Mouse (Mus musculus): Measurements from ENCODE around the gene Ttyh1.

DNA sequence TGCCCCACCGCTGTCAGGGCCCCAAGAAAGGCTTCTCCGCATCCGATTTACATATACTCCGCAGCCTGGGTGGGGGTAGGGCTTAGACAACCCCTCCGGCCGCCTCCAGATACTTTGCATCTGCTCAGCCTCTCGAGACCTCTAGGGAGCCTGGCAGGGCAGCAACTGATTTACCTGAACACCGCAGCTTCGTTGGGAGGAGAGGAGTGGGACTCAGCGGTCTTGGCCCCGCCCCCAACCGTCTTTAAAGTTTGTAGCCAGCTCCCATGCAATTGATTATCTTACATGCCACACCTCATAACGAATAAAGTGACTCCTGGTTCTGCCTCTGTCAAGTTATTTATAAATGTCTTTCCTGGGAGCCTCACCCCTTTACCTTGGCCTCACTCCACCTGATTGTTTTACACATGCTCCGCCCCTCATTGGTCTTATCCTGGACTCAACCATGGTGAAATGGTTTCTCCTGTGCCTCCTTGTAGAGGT is 30.9 kb downstream of the Ttyh1 start, which contains the start of gene Leng9:
- TF ChIP-seq HCFC1 (IDR thresholded peaks at IDR 0.05; ENCODE audit: borderline replicate concordance, insufficient read depth, low read length) (no peak), CHD2 (IDR thresholded peaks at IDR 0.05; ENCODE audit: low read depth, low read length) (no peak), ZC3H11A (IDR thresholded peaks at IDR 0.05; ENCODE audit: borderline replicate concordance, low read depth, low read length) (no peak), ZNF384 (IDR thresholded peaks at IDR 0.05; ENCODE audit: low read depth, low read length) (no peak), MAFK (IDR thresholded peaks at IDR 0.05; ENCODE audit: insufficient read depth, low read depth, low read length) (no peak)

All from ES-E14 (cell line).